Mouse (Mus musculus): ENCODE measurements around the gene 4632433K11Rik. TPM values are rescaled to one million over a fixed set of nuclear protein-coding genes. Genes with fewer than 3 reads are reported as not detected.
"Not testable (repeated sequence)": the region's sequence is repeated elsewhere in the genome, so short reads cannot be mapped to it uniquely, and the experiment has no call there.

Gene 4632433K11Rik
- total RNA-seq (2014; fragmentation: Nextera tagmentation) (not detected in 2 replicates), total RNA-seq (2017) (0.57 and 1.2 TPM in 2 replicates)

DNA sequence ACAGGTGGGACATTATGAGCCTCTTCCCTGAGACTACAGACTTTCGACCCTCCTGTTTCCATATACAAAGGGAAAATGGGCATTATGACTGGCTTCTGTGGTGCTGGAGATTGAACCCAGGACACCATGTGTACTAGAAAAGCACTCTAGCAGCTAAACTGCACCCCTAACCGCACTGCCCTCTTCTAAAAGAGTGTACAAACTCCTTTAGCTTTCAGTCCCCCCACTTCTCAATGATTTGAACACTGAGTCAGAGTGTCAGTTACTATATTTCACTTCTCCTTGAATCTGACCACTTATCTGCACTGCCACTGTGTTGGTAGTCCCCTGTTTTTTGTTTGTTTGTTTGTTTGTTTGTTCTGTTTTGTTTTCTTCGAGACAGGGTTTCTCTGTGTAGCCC lies at the start of gene 4632433K11Rik:
TSS of gene 4632433K11Rik (plus strand) at position 301 of the 400 bp plus-strand sequence.
- no peak for ATAC-seq (replicated peaks; ENCODE audit: poor library complexity, severe bottlenecking)

DNA sequence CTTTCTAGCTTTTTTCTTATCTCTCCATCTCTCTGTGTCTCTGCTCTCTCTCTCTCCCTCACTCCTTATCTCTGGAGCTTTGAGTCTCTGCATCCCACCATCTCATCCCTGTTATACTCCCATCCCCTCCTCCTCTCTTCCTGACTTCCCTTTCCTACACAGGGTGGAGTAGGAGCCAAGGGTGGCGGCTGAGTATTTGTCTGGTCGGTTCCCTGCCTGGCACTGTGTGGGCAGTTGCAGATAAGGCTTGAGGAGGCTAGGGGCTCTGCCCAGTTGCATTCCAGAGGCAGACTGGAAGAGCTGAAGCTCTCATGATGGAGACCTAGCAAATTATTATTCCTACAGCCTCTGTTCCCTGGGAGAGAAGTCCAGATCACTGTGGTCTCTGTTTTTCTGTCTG lies 45.7 kb upstream of the 4632433K11Rik start:
- ATAC-seq (replicated peaks; ENCODE audit: poor library complexity, severe bottlenecking): no peak

DNA sequence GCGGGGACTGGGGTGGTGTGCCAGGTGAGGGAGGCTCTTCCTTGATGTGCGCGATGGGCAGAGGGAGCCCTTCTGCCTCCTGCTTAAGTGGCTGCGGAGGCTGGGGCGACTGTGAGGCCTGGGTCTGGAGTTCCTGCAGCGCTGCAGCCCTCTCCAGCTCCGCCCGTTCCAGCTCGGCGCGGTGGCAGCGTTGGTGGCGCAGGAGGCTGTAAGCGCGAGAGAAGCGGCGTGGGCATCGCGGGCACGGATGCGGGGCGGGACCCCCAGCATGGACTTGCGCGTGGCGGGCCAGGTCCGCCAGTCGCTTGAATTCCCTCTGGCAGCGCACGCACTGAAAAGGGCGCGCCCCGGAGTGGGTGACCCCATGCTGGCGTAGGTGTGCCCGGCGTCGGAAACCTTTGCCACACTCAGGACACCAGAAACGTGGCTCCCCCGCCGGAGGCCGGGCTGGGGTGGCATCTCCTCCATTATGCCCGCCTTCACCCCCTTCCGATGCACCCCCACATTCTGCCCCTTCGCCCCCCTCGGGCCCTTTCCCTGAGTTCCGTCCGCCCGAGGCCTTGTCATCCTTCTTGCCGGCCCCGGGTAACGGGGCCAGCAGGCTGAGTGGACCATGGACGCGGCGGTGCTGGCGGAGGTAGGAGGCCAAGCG lies 40.4 kb upstream of the 4632433K11Rik start:
- no peak for ATAC-seq (replicated peaks; ENCODE audit: poor library complexity, severe bottlenecking)

DNA sequence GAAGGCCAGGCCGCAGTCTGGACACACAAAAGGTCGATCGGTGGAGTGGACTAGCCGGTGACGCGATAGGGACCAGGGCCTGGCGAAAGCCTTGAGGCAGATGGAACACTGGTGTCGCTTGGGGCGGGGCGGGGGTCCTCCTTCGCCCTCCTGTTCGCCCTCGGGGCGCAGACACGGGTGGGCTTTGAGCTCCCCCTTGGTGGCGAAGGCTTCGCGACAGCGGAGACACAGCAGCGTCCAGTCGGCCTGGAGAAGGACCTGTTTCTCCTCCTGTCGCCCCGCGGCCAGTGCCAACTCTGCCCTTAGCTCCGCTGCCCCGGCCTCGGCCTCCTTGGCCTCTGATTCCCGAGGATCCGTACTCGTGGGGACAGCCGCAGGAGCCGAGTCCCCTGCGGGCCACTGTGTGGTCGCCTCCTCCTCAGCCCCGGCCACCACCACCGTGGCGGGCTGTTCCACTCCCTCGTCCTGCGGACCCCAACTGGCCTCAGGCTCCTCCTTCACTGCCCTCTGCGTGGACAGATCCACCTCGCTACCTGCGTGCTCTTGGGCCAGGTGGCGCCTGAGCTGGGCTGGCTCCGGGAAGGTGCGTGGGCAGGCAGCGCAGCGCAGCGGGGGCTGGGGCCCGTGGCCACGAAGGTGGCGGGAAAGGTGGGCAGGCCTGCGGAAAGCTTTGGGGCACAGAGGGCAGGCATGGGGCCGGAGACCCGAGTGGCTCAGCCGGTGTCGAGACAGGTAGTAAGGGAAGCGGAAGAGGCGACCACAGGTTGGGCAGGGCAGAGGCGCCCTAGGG lies 39.7 kb upstream of the 4632433K11Rik start:
- no peak for ATAC-seq (replicated peaks; ENCODE audit: poor library complexity, severe bottlenecking)

DNA sequence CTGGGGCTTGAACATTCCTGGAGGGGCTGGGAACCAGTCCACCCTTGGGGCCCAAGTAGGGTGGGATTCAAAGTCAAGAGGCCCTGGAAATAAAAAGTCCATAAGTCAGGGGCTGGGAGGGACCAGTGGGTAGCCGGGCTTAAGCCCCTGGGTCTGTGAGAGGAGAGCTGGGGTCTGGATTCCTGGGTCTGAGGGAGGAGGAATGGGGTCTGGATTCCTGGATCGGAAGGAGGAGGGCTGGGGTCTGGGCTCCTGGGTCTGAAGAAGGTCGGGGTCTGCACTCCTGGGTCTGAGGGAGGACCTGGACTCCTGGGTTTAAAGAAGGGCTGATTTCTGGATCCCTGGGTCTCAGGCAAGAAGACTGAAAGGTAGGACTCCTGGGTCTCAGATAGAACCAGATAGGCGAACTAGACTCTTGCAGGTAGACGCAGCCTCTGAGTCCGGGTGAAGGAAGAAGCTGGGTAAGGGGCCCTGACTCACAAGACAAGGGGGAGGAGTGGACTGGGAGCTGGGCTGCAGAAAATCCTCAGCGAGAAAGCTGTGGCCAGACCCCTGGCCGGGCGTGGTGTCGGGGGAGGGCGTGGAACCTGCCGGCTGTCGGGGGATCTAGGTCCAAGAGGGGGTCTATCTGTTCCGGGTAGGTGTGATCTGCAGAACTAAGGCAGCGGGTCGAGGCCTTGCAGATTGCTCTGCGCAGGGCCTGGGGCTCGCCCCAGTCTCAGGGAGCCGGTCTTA lies 38.5 kb upstream of the 4632433K11Rik start:
- peak; percentile 30 for ATAC-seq (replicated peaks; ENCODE audit: poor library complexity, severe bottlenecking)

DNA sequence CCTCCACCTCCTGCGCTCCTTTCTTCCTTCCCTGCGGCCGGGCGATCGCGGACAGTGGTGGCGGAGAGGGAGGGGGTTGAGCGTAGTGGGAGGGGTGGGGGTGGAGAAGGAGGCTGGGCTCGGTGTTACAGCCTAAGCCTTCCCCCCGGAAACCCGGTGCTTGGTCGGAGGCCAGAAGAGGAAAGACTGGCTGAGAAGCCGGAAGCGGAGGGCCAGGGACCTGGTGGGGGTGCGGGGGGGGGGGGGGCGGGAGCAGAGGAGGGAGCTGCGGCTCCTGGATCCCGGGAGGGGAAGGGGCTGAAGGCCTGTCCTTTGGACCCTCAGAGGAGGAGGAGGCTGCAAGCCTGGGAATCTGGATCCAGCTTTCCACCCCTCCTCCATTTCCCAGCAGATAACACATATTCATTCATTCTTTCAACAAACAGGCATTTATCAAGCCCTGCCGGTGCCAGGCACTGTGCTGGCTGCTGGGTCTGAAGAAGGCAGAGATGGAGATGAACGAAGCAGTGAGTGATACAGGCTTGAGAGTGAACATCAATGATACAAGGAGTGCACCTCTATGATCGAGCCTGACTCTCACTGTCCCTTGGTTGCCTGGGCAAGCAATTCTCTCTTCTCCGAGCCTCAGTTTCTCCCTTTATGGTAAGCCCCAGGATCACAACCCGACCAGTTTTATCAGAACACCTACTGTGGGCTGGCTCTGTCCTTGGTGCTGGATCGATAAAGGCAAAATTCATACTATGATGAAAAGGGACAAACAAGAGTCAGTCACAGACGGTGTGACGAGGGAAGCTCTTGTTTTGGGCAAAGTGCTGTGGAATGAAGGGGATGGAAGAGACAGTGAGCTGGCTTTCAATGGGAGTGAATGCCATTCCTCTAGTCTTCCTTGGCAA lies 37.7 kb upstream of the 4632433K11Rik start, which contains the start of gene Zfp579:
TSS of gene Zfp579 (minus strand) at position 156 of the 893 bp plus-strand sequence.
- peak; percentile 90 for ATAC-seq (replicated peaks; ENCODE audit: poor library complexity, severe bottlenecking)

DNA sequence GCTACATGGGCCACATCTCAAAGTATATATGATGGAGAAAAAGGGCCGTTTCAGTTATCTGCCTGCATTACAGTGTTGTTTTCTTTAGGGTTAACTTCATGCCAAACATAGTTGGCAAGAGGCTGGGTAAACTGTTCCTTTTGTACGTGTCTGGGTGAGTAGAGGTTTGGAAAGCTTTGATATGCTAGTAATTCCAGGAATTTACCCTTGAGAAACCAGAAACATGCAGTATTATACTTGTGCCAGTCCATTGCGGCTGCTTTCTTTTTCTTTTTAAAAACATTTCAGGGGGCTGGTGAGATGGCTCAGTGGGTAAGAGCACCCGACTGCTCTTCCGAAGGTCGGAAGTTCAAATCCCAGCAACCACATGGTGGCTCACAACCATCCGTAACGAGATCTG lies 37.0 kb upstream of the 4632433K11Rik start:
- no peak for ATAC-seq (replicated peaks; ENCODE audit: poor library complexity, severe bottlenecking)

DNA sequence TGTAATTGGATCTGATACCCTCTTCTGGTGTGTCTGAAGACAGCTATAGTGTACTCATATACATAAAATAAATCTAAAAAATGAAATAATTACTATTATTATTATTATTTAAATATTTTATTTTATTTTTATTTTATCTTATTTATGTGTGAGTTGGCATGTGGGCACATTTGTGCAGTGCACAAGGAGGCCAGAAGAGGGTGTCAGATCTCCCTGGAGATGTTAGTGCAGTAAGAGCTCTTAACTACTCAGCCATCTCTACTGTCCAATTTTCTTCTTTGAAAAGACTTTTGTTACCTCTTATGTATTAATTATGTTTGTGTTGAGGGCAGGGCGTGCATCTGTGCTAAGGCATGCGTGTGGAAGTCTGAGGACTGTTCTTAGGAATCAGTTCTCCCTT lies 34.0 kb upstream of the 4632433K11Rik start:
- ATAC-seq (replicated peaks; ENCODE audit: poor library complexity, severe bottlenecking): 0 out of 2 replicates have a peak, but pooled peaks have one; percentile 26

DNA sequence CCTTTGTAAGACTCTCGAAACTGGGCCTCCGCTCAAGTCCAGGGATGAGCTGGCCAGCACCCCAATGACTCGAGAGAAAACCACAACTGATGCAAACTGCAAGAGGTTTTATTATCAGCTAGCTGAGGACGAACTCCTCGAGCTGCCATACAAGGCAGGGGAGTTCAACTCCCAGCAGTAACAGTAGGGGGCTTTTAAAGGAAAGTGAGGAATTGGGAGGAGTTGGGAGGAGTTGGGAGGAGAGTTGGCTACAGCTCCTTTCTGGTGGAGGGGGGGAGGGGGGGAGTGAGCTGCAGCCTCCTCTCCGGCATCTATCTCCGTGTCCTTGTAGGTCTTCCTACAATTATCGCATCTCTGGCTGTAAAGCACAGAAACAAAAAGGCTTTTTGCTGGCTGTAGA lies 31.0 kb upstream of the 4632433K11Rik start:
- ATAC-seq (replicated peaks; ENCODE audit: poor library complexity, severe bottlenecking): not testable (repeated sequence)

DNA sequence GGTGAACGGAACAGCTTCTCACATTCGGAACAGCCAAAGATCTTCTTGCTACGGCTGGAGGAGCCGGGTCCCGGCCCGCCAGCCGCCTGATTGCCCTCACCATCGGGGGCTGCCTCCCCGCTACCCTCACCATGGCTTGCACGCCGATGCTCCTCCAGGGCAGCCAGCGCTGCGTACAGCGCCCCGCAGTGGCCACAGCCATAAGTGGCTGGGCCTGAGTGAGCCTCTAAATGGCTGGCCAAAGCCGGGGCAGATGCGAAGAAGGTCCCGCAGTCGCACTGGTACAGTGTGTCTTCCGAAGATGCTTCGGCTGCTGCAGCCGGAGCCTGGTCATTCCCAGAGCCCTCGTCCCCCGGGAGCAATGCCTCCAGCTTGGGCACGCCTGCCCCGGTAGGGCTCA lies 25.7 kb upstream of the 4632433K11Rik start:
- ATAC-seq (replicated peaks; ENCODE audit: poor library complexity, severe bottlenecking): peak; percentile 13; the same call in 1 of the 2 replicates

DNA sequence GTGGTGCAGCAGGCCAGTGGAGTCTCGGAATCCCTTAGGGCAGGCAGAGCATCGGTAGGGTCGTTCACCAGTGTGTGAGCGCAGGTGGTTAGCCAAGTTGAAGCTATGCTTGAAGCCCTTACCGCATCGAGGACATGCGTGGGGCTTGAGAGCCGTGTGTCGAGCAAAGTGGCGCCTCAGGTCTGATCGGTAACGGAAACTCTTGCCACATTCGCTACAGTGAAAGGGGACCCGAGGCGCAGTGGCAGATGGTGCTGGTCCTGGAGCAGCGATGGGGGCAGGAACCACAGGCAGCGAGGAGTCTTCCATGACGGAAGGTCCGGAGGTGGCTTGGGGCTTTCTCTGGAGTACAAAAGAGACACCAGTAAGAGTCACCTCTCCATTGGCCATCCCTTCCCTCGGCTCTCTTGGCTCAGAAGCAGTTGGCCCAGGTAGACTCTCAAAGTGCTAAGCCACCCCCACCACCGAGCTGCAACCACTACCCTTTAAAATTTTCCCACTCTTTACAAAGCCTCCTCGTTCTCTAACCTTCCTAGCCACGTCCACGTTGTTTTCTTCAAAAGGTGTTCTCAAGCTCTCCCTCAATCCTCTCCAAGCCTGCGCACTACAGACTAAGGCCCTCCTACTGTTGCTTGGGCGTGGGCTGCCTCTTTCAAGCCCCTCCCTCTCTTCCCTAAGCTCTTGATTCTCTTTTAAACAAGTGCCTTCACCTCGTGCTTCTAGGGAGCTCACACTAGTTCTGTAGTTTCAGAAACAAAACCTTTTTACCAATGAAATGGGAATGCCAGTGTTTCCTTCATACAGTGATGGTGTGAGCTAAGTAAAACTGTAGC lies 21.0 kb upstream of the 4632433K11Rik start:
- ATAC-seq (replicated peaks; ENCODE audit: poor library complexity, severe bottlenecking): no peak

DNA sequence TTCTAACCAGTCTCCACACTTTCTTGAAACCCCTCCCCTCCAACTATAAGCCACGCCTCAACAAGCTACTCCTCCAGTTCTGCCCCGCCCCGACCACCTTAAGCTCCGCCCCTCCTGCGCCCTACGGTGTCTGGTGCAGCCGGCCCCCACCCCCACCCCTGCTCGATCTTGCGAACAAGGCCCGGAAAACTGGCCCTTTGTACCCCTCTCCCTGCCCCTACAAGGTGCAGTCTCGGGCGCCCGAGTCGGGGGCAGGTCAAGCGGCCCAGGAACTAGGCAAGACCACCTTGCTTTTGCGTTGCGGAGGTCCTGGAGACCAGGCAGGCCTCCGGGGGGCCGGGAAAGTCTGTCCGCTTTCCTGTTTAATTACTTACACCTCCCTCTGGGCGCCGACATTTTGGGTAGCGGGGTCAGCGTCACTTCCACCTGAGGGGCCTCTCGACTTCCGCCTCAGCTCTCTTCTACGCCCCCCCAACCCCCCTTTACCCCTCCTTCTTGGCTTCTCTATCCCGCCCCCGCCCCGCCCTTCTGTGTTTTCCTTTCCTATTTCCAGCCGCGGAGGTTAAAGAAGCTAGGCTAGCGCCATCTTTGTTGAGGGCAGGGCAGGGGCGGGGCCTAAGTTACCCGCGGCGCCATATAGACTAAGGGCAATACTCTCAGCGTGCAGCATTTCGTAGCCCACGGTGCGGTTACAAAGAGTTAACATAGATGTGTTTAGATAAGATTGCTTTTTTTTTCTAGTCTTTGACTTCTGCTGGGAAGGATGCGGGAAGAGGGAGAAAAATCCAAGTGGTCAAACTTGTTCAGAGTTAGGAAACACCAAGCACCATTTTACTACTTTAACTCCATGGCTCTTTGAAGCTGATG lies 19.4 kb upstream of the 4632433K11Rik start, which contains the start of the genes Zfp524 and Fiz1:
TSS of gene Zfp524 (plus strand) at position 165 of the 867 bp plus-strand sequence.
TSS of gene Fiz1 (minus strand) at position 447 of the 867 bp plus-strand sequence.
- peak; percentile 61 for ATAC-seq (replicated peaks; ENCODE audit: poor library complexity, severe bottlenecking)

DNA sequence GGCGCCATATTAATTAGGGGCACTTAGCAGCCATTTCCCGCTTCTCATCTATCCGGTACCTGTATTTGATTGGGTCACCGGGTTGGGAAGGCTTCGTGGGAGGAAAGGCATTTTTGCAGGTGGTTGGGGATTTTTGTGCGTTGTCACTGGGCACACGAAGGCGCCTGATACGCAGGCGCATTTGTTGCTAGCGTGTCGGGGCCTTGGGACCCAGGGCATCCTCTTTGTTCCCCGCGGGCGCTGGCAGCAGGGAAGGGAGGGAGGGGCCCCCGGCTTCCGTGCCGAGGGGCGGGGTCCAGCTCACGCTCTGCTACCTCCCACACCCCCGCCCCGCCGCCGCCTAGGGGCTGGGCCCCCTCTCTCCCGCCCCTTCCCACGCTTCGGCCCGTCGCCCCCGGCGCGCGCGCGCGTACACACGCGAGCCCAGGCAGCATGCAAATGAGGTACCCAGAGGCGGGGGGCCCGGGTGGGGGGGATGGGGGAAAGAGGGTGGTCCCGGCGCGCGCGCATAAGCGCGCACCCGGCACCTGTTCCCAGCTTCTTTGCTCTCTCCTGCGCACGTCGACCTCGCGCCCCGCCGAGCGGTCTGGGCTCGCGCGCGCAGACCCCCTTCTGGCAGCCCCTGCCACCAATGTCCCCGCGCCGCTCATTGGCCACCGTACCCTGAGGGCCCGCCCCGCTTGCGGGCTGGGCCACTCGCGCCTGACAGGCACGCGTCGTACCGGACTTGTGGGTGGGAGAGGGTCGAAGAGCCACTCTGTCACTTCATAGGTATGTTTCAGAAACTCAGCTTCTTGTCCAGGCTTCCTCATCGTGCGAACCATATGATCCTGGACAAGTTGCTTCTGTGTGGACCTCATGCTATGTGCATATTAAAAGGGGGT lies 18.6 kb upstream of the 4632433K11Rik start, which contains the start of gene Gm44973:
TSS of gene Gm44973 (plus strand) at position 379 of the 884 bp plus-strand sequence.
- ATAC-seq (replicated peaks; ENCODE audit: poor library complexity, severe bottlenecking): peak; percentile 51

DNA sequence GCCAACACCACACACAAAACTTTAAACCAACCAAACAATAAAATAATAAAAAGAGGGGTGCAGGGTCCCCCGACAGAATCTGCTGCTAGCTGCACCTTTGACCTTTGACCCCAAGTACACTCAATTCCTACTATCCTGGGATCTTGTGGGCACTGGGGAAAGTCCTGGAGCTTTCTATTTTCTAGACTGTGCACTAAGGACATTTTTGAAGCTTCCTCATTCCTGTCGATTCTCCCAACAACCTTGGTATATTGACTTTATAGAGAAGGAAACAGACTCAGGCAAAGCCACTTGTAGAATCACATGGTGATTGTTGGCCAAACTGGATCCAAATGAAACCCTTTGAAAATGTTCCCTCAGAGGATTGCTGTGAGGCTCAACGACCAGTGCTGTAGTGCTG lies 17.9 kb upstream of the 4632433K11Rik start:
- no peak for ATAC-seq (replicated peaks; ENCODE audit: poor library complexity, severe bottlenecking)

DNA sequence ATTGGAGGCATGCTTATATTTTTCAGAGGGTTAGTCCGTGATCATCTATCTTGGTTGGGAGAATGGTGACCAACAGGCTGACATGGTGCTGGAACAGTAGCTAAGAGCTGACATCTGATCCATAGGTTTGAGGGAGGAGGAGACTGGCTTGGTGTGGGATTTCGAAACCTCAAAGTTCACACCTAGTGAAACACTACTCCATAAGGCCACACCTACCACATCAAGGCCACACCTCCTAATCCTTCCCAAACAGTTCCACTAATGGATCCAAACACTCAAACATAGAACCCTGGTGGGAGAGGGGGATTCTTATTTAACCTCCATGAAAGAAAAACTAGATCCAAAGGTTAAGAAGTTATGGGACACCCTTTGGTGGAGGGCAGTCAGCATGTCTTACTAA lies 17.0 kb upstream of the 4632433K11Rik start:
- no peak for ATAC-seq (replicated peaks; ENCODE audit: poor library complexity, severe bottlenecking)

DNA sequence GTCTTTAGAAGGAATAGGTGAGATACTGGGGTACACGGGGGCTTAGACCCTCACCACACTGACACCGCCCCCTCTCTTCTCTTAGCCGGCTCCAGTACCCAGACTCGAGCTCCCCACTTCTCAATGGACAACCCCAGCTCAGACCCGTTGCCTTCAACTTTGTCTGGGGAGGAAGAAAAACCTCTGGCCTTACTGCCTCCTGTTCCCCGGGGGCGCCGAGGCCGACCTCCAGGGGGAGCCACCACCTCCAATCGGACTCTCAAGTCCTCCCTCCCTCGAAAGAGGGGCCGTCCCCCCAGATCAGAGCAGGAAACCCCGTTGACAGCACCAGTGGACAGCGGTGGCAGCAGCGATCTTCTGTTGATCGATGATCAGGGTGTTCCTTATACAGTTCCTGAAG lies 16.6 kb upstream of the 4632433K11Rik start:
- ATAC-seq (replicated peaks; ENCODE audit: poor library complexity, severe bottlenecking): no peak

DNA sequence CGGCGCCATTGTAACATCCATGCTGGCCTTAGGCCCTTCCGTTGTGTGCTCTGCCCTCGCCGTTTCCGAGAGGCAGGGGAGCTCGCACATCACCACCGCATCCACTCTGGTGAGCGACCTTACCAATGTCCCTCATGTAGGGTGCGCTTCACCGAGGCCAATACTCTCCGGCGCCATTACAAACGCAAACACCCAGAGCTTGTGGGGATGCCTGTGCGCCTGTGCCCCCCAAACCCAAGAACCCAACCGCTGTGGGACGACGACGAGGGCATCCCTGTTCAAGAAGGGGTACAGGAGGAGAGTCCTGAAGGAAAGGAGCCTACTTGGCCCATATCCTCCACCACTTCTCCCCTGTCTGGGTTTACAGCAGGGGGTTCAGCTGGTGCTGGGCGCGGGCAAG lies 16.0 kb upstream of the 4632433K11Rik start:
- no peak for ATAC-seq (replicated peaks; ENCODE audit: poor library complexity, severe bottlenecking)
